Mouse (Mus musculus) limb, embryonic 10.5 days (tissue): ENCODE data around the gene Tex14. TPM values are rescaled to one million over a fixed set of nuclear protein-coding genes. Genes with fewer than 3 reads are reported as not detected.
"Not testable (repeated sequence)": the region's sequence is repeated elsewhere in the genome, so short reads cannot be mapped to it uniquely, and the experiment has no call there.

ENCODE experiments used
- DNase-seq: peaks from one replicate; pipeline ENCODE4 v3.0.0-alpha.2; 2017; ENCODE audit warnings: low spot score
- H3K27ac ChIP-seq: fragments of 300-500 bp; sonication (generic); 2 replicates; pipeline ENCODE4 v1.5.1; 2016; ENCODE audit warnings: mild to moderate bottlenecking
- H3K27me3 ChIP-seq: fragments of 300-500 bp; sonication (generic); 2 replicates; pipeline ENCODE4 v1.6.1; 2016; ENCODE audit warnings: low read depth, mild to moderate bottlenecking; ENCODE audit not compliant: poor library complexity, severe bottlenecking
- H3K36me3 ChIP-seq: fragments of 300-500 bp; sonication (generic); 2 replicates; pipeline ENCODE4 v1.6.1; 2016; ENCODE audit warnings: mild to moderate bottlenecking, moderate library complexity
- H3K4me1 ChIP-seq: fragments of 300-500 bp; sonication (generic); 2 replicates; pipeline ENCODE4 v1.6.1; 2016
- H3K4me3 ChIP-seq: fragments of 300-500 bp; sonication (generic); 2 replicates; pipeline ENCODE4 v1.5.1; 2016; ENCODE audit warnings: mild to moderate bottlenecking, moderate library complexity
- H3K9me3 ChIP-seq: fragments of 300-500 bp; sonication (generic); replicated peaks from 2 replicates; pipeline ENCODE4 v1.6.1; 2016; ENCODE audit warnings: mild to moderate bottlenecking
- WGBS: fragments of 180-500 bp; shearing (Covaris S2); methylation state at CpG from one replicate; pipeline ENCODE4 v1.1.7; 2016; 5-methylcytosine and 5-hydroxymethylcytosine counted together
- polyA plus RNA-seq: library from polyadenylated mRNA; unstranded; fragments of >200 nt; fragmentation: Nextera tagmentation; extraction: Ambion mirVana; gene quantifications from 2 replicates; pipeline ENCODE4 v1.2.1, GENCODE M21; 2016

The Tex14 gene
- polyA plus RNA-seq, 1 experiment from 2014 or later, result 0.16 TPM

GRCm38 (mm10) chr11:87461780-87462460 lies 57.1 kb downstream of the Tex14 start:
- Histone ChIP-seq H3K4me3 (peak overlapping the region; percentile 28), H3K27ac (peak overlapping the region; percentile 78)
- peak; percentile 72 for DNase-seq
- WGBS, result under 1% methylated on average over 25 of the region's 58 CpGs
- H3K36me3 ChIP-seq, H3K9me3 ChIP-seq, H3K4me1 ChIP-seq, H3K27me3 ChIP-seq: not testable (repeated sequence)

- Histone ChIP-seq H3K9me3 (no peaks in the 10 kb centered on the region), H3K4me1 (peaks cover 7% of the 10 kb centered on the region; the same call in 1 of the 2 replicates), H3K27me3 (no peaks in the 10 kb centered on the region), H3K27ac (no peak overlapping the region), H3K36me3 (no peaks in the 10 kb centered on the region), H3K4me3 (no peak overlapping the region)
- peak; percentile 63 for DNase-seq
- 8% methylated on average over 9 of the region's 9 CpGs for WGBS
Measured at GRCm38 (mm10) chr11:87462461-87463242, 57.8 kb downstream of the Tex14 start.

- WGBS, result 66% methylated on average over 5 of the region's 5 CpGs
- Histone ChIP-seq H3K27me3 (no peaks in the 10 kb centered on the region), H3K27ac (no peak overlapping the region), H3K9me3 (no peaks in the 10 kb centered on the region), H3K36me3 (no peaks in the 10 kb centered on the region), H3K4me1 (peaks cover 13% of the 10 kb centered on the region), H3K4me3 (no peak overlapping the region)
- DNase-seq, result no peak
Measured at GRCm38 (mm10) chr11:87463243-87463540, 58.3 kb downstream of the Tex14 start.

GRCm38 (mm10) chr11:87463792-87464430 lies 59.0 kb downstream of the Tex14 start:
- not testable (repeated sequence) for DNase-seq, H3K36me3 ChIP-seq, H3K27ac ChIP-seq, H3K4me3 ChIP-seq, H3K9me3 ChIP-seq, H3K27me3 ChIP-seq
- 87% methylated on average over 4 of the region's 4 CpGs for WGBS
- peaks cover 17% of the 10 kb centered on the region for H3K4me1 ChIP-seq

- Histone ChIP-seq H3K36me3 (no peaks in the 10 kb centered on the region), H3K9me3 (no peaks in the 10 kb centered on the region), H3K27me3 (no peaks in the 10 kb centered on the region), H3K4me1 (peaks cover 23% of the 10 kb centered on the region), H3K4me3 (no peak overlapping the region), H3K27ac (no peak overlapping the region)
- no peak for DNase-seq
- WGBS, result 75% methylated on average over 6 of the region's 6 CpGs
Measured at GRCm38 (mm10) chr11:87465990-87466593, 61.2 kb downstream of the Tex14 start.

- 51% methylated on average over 19 of the region's 19 CpGs for WGBS
- Histone ChIP-seq H3K4me3 (no peak overlapping the region), H3K36me3 (no peaks in the 10 kb centered on the region), H3K4me1 (peaks cover 18% of the 10 kb centered on the region), H3K27ac (no peak overlapping the region), H3K27me3 (no peaks in the 10 kb centered on the region), H3K9me3 (no peaks in the 10 kb centered on the region)
- no peak for DNase-seq
Measured at GRCm38 (mm10) chr11:87467491-87468277, 62.8 kb downstream of the Tex14 start.

- 37% methylated on average over 7 of the region's 7 CpGs for WGBS
- no peaks in the 10 kb centered on the region for H3K27me3 ChIP-seq
- H3K4me3 ChIP-seq, result no peak overlapping the region
- DNase-seq, result no peak
- no peaks in the 10 kb centered on the region for H3K36me3 ChIP-seq
- H3K27ac ChIP-seq, result no peak overlapping the region
- H3K9me3 ChIP-seq, result no peaks in the 10 kb centered on the region
- H3K4me1 ChIP-seq, result peaks cover 18% of the 10 kb centered on the region
Measured at GRCm38 (mm10) chr11:87468278-87468655, 63.4 kb downstream of the Tex14 start.

GRCm38 (mm10) chr11:87468706-87469315 lies 63.9 kb downstream of the Tex14 start:
- no peak for DNase-seq
- Histone ChIP-seq H3K4me3 (no peak overlapping the region), H3K4me1 (peaks cover 18% of the 10 kb centered on the region), H3K27ac (no peak overlapping the region), H3K9me3 (no peaks in the 10 kb centered on the region), H3K27me3 (no peaks in the 10 kb centered on the region), H3K36me3 (no peaks in the 10 kb centered on the region)
- 86% methylated on average over 9 of the region's 9 CpGs for WGBS

GRCm38 (mm10) chr11:87470807-87471698 lies 66.2 kb downstream of the Tex14 start:
- peaks cover 18% of the 10 kb centered on the region for H3K4me1 ChIP-seq
- H3K36me3 ChIP-seq, H3K27me3 ChIP-seq, H3K9me3 ChIP-seq: not testable (repeated sequence)
- DNase-seq, result peak; percentile 81
- H3K27ac ChIP-seq, result peak overlapping the region; percentile 71; the same call in 1 of the 2 replicates
- peak overlapping the region; percentile 42 for H3K4me3 ChIP-seq
- WGBS, result under 1% methylated on average over 29 of the region's 63 CpGs

- WGBS, result 11% methylated on average over 2 of the region's 3 CpGs
Measured at GRCm38 (mm10) chr11:87471699-87471997, 66.8 kb downstream of the Tex14 start.

GRCm38 (mm10) chr11:87472058-87472457 lies 67.2 kb downstream of the Tex14 start:
- whole genome bisulfite sequencing, result 41% methylated on average over 4 of the region's 4 CpGs
- H3K9me3 ChIP-seq, H3K27me3 ChIP-seq, H3K36me3 ChIP-seq, H3K4me3 ChIP-seq, DNase-seq, H3K27ac ChIP-seq: not testable (repeated sequence)
- H3K4me1 ChIP-seq, result peaks cover 18% of the 10 kb centered on the region

More at GRCm38 (mm10) chr11:87471699-87471997, 66.8 kb downstream of the Tex14 start:
- DNase-seq, H3K36me3 ChIP-seq, H3K9me3 ChIP-seq, H3K27me3 ChIP-seq, H3K27ac ChIP-seq, H3K4me3 ChIP-seq: not testable (repeated sequence)
- peaks cover 18% of the 10 kb centered on the region for H3K4me1 ChIP-seq
